Mouse (Mus musculus) gastrocnemius, postnatal 36 days (tissue): ENCODE measurements around the gene Glis2. TPM values are rescaled to one million over a fixed set of nuclear protein-coding genes. Genes with fewer than 3 reads are reported as not detected.

Experiments used
- DNase-seq, 2 experiments: peaks; one replicate each; pipeline ENCODE4 v3.0.0; 2022
- intact Hi-C: fragments of 180-260 bp; cut with DNase I; formaldehyde crosslinking; loops from one replicate; pipeline ENCODE4 v1.15.1; 2025
- total RNA-seq, 2 experiments: library from RNA; stranded (reverse); gene quantifications; 2 replicates each; pipeline ENCODE4 v1.2.3; 2021

Glis2 gene
- total RNA-seq, 2 experiments from 2014 or later, result 5.9 to 7.0 TPM

DNA sequence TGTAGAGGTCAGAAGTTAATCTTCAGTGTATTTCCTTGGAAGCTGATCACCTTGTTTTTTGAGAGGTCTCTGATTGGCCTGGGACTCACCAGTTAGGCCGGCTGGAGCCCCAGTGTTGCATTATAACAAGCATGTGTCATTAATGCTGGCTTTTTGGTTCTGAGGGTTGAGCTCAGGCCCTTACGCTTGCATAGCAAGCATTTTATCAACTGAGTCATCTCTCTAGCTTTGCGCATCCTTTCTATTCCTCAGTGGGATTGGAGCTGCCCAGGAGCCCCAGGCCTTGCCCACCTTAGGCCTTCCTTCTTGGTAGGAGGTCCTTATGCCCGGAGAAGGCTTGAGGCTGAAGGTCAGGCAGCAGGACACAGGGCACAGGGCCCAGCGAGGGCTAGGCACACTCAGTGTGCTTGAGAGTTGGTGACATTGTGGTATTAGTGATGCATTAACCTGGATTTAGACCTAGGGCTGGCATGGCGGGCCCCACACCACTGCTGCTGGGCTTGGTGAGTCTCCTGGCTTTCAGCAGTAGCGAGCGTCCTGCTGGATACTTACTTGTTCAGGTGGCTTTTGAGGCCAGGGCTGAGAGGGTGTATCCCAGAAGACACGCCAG, 6.3 kb downstream of the Glis2 start:
- intact Hi-C loops, result no loop called here
- DNase-seq, result no peak

DNA sequence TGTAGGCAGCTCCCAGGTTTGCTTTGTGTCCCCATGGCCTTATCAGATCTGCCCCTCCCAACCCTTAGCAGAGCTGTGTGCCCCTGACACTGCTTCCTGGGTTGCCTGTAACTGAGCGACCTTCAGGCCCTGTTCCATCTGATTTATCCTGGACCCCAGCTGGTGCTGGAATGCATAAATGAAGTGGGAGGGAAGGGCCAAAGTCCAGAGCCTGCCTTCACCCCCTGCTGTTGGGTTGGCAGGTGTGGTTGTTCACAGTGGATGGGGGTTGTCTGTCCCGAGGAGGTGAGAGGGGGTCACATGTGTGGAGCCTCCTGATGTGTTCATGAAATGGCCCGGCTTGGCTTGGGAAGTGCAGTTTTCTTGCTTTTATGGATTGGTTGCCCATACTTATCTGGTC, 7.7 kb downstream of the Glis2 start:
- intact Hi-C loops, result no loop called here
- no peak for DNase-seq

DNA sequence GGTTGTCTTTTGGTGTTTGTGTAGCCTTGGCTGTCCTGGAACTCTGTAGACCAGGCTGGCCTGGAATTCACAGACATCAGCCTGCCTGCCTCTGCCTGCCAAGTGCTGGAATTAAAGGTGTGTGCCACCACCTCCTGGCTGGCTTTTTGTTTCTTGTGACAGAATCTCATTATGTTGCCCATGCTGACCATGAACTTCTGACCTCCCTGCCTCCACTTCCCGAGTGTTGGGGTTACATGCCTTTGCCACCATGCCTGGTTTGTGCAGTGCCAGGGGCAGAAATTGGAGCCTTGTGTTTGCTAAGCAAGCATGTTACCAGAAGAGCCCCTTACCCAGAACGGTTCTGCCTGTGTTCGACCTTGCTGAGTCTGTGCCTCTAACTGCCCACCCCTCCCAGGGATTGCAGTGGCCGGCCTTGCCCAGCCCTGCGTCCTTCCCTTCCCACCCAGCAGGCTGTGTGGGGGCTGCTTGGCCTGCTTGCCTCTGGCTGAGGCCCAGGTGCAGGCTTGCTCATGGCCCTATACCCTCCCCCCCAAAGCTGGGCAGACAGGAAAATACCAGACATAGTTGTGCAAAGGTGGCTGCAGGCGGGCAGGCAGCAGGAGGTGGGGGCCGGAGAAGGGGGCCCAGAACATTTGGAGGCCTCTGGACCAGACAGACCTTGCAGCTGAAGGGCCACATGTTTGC, 8.4 kb downstream of the Glis2 start:
- intact Hi-C loops, result no loop called here
- no peak for DNase-seq

DNA sequence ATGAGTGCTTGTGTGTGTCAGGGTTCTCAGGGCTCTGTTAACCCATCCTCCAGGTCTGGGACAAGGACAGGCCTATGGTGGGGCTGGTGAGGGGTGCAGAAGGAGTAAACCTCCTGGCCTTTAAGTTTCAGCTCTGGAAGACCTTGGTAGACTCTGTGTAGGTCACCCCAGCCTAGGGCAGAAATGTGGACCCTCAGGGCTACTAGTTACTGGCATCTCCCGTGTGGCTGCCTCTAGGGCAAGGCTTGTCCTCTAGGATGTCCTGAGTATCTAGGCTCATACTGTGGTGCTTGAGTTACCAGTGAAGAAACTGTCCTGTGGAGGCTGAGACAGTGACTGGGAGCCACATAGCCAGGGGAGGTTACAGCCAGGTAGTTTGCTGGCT, 8.9 kb downstream of the Glis2 start:
- DNase-seq, result no peak
- intact Hi-C loops, result no loop called here

DNA sequence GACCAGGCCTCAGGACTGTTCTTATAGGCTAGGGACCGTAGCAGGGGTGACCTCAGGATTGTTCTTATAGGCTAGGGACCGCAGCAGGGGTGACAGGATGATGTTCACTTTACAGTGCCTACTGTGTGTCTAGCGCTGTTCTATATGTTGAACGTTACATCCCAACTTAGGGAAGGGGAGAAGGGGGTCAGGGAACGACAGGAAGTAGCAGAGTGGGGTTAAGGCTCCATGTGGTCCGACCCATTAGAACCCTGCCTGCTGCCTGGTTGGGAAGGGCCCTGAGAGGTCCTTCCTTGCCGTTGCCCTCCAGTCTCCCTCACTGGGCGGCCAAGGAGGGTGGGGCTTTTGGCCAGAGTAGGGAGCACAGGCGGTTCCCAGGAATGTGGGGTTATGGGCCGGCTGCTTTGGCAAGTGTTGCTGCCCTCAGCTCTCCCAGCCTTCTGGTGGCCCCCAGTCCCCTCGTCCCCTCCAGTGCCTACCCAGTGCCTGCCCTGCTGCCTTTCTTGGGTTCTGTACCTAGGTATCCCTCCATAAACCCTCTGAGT, 9.9 kb downstream of the Glis2 start:
- no peak for DNase-seq
- intact Hi-C loops, result no loop called here

DNA sequence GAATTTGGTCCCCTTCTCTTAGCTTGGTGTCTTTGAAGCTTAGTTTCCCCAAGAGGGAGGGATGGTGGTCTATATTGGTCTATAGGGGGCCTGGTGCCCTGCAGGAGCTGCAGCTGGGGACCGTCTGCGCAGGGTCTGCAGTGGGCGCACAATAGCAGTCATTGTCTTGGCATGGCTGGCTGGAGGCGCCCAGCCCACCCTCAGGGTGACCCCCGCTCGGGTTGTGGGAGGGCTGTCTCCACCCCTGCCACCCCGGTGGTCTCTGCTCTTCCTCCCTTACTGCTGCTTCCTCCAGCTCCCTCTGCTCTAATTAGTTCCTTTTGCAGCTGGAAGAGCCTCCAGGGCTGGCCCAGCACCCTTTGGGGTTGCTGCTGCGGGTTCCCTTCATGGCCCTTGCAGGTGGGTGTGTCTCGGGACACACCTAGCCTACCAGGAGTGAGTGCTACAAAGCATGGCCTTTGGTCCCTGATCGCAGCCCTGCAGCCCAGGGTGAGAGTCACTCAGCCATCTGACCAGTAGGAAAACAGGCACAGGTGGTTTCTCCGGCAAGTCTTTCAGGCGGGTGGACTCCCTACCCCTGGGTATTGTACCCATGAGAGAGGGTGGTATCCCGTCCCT, 11.1 kb downstream of the Glis2 start:
- intact Hi-C loops, result loop anchor here (2.0 to 5.0 kb wide), 3 partner anchors 55 to 308 kb away; no protein-coding TSS in a partner anchor
- DNase-seq, result no peak

DNA sequence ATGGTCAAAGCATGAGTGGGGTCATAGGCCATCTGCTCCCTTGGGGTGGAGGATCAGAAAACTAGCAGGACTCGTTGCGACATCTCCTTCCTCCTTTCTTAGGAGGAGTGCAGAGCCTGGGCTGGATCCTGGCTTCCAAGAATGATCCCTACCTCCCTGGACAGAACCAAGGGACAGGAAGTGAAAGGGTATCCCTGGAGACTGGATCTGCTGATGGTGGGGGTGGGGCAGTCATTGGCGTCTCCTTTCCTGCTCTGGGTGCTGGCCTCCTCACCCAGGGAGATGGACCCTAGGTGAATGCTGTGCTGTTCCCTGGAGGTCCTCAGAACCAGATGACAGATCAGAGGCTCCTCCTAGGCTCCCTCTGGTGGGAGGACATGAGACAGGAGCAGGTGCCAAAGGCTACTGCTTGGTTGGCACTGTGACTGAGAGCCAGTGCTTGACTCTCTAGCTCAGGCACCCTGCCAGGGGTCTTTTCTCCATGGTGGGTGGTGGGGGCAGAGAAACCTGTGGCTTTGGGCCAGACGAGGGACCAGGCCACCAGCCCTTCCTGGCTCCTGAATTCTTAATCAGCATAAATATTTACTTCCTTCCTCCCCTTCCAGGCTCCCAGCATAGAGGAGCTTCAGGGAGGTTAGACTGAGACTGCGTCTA, 12.0 kb downstream of the Glis2 start:
- peak; percentile 54 to 61 for DNase-seq
- intact Hi-C loops, result loop anchor here (2.0 to 5.0 kb wide), 3 partner anchors 56 to 309 kb away; no protein-coding TSS in a partner anchor

DNA sequence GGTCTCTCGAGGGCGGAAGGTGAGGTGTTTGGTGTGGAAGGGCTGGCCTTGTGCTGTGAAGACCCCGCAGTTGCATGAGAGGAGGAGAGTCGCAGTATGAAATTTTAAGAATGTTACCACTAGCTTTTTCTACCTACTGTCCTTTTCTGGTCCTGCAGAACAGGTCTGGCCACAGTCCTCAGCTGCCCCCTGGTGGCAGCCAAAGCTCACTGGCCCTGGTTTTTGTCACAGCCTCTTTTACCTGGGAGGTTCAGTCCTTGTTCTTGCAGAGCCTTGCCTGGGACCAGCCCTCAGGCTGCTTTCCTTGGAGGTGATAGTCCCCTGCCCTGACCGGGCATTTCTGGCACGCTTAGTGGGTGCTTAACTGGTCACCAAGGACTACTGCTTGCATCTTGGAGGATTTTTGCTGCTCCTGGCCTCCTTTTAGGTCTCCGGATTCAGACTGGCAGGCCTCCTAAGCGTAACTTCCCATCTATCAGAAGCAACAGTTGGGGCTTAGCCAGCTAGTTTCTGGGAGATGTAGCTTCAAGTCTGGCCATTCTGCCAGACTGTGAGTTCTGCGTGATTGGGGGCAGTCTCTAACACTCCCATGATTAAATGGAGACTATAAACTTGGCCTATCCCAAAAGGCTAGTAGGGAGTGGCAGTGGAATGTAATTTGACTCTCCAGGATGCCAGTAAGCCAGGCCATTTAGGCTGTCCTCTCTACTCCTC, 13.5 kb downstream of the Glis2 start:
- peak; percentile 71 to 76 for DNase-seq
- intact Hi-C loops, result loop anchor here (1.0 to 5.0 kb wide), 4 partner anchors 40 to 311 kb away; no protein-coding TSS in a partner anchor

DNA sequence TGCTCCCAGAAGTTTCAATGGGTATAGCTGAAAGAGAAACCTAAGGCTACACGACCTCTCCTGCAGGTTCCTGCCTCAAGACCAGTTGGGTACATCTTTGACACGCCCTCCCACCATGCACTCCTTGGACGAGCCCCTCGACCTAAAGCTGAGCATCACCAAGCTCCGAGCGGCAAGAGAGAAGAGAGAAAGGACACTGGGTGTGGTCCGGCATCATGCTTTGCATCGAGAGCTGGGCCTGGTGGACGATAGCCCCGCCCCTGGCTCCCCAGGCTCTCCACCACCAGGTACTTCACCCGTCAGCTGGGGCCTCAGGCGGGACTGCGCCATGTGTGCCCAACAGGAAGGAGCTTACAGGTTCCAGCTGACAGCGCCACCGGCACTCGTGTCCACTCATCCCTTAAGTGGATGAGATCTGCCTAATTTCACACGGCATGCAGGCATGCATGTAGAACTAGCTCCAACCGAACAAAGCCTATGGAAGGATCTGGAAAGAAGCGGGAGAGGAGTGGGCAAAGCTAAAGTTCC, 14.1 kb downstream of the Glis2 start:
- DNase-seq, result no peak
- intact Hi-C loops, result loop anchor here (1.0 to 5.0 kb wide), 3 partner anchors 40 to 311 kb away; no protein-coding TSS in a partner anchor

DNA sequence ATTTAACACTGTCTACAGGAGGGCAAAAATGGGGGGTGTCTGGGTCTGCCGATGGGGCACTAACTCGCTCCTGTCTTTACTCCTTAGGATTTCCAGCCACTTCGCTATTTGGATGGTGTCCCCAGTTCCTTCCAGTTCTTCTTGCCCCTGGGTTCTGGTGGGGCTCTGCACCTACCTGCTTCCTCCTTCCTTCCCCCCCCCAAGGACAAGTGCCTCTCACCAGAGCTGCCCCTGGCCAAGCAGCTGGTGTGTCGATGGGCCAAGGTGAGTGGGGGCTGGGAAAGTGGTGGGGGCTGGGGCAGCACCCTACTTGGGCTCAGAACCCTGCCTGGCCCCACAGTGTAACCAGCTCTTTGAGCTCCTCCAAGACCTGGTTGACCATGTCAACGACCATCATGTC, 16.7 kb downstream of the Glis2 start:
- DNase-seq, result no peak
- intact Hi-C loops, result no loop called here

DNA sequence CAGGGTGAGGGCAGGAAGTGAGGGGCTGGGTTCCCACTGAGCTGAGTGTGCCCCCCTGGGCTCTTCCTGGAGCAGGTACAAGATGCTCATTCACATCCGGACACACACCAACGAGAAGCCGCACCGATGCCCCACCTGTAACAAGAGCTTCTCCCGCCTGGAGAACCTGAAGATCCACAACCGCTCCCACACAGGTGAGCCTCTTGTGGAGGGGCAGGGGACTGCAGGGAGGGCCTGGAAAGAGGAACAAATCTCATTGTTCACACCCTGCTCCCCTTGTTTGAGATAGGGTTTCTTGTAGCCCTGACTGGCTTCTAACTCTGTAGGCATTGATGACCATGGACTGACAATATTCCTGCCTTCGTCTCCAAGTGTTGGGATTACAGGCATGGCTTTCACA, 17.2 kb downstream of the Glis2 start:
- DNase-seq, result no peak
- intact Hi-C loops, result no loop called here

DNA sequence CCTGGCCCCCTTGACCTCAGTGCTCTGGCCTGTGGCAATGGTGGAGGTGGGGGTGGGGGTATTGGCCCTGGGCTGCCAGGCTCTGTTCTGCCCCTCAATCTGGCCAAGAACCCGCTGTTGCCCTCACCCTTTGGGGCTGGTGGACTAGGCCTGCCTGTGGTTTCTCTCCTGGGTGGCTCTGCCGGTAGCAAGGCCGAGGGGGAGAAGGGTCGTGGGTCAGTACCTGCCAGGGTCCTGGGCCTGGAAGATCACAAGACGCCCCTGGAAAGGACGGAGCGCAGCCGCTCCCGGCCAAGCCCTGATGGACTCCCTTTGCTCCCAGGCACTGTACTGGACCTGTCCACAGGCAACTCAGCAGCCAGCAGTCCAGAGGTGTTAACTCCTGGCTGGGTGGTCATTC, 19.2 kb downstream of the Glis2 start:
- intact Hi-C loops, result no loop called here
- DNase-seq, result no peak

DNA sequence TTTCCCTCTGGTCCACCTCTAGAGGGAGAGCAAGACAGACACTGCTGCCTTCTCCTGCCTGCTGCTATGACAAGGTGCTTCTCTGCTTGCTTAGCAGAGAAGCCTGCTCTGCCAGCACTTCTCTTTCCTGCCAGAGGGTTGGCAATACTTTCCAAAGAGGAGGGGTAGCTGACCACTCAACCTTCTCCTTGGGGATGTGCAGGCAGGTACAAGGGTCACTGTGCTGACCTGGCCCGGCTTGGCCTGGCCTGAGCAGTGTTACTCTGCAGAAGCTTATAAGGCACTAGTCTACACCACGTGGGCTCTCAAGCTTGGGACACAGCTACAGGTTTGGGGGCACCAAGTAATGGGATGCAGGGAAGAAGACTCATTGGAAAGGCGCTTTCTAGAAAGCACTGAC, 20.1 kb downstream of the Glis2 start:
- intact Hi-C loops, result no loop called here

DNA sequence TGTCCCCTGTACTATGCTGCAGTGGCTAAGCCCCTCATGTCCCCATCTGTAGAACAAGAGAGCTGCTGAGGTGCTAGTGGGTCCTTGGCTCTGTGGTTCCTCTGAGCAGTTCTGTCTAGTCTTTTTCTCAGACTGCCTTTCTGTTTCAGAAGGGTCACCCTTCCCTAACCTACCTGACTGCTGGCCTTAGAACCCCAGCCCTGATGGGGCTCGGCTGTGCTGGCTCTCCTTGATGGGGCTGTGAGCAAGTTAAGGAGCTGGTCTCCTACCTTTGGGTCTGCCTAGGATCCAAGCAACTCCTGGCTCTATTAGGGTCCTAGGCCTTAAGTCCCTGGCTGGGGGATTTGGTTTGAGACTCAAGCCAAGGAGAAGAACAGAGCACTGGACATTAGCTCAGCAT, 20.8 kb downstream of the Glis2 start:
- no peak for DNase-seq
- intact Hi-C loops, result no loop called here

More for the DNA sequence above, 20.1 kb downstream of the Glis2 start:
- DNase-seq, result no peak

DNA sequence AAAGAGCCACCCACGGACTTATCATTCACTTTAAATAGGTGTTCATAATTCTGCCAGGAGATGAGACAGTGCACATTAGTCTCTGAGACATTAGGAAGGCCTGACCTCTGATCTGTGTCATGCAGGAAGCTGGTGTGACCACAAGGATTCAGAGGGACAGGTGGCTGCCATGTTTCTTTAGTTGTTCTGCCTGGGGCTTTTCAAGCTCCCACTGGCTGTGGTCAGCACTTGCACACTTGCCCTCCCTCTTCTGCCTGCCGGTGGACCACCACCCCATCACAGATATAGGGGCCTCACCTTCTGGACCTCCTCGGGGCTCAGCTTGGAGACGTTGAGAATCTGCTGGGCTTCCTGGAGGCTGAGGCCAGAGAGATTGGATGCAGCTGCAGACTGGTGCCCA, 22.3 kb downstream of the Glis2 start:
- DNase-seq, result no peak
- intact Hi-C loops, result no loop called here

DNA sequence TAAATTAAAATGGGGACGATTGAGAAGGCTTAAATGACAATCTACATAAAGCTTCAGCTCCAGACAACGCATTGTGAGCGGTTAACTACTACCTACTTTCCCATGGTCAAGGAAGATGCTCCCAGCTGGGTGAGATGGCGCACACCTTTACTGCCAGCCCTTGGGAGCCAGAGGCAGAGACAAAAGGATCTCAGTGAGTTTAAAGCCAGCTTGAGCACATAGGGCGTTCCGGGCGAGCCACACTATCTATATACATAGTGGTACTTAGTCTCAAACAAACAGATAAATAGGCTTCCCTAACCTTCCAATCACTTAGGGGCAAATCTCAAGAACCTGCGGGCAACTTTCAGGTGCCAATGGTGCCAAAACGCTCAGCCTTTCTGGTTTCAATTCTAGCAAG, 29.6 kb downstream of the Glis2 start:
- no peak for DNase-seq

DNA sequence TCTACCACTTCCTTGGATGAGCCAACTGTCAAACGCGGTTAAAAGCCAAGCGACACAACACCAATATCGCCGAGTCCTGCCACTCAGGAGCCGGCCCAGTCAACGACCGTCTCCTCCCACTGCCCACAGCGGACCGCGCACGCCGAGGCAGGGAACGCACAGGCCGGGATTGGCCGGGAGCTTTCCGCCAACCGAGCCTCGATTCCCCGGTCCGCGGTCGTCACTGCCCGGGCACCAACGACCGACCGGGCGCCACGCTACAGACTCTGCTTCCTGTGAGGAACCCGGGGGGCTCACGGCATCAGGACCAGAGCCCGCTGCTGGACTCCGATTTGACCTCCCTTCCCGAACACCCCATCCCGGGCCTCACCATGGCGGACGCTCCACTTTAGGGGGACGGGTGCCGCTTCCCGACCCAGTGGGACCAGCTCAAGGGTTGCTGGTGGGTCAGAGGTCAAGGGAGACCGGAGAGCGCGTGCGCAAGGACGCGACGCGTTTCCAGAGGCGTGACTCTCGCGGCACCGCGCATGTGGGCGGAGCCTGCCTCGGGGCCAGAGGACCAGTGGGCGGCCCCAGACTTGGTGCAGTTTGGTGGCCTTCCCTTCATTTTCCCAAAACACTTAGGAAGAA, 30.1 kb downstream of the Glis2 start, which contains the start of gene Pam16:
Gene Pam16, minus strand, starts transcription at position 508 of the 630 bp plus-strand sequence.
- DNase-seq, result peak; percentile 88 to 89
- intact Hi-C loops, result no loop called here

More for the DNA sequence above, 29.6 kb downstream of the Glis2 start:
- intact Hi-C loops, result no loop called here

DNA sequence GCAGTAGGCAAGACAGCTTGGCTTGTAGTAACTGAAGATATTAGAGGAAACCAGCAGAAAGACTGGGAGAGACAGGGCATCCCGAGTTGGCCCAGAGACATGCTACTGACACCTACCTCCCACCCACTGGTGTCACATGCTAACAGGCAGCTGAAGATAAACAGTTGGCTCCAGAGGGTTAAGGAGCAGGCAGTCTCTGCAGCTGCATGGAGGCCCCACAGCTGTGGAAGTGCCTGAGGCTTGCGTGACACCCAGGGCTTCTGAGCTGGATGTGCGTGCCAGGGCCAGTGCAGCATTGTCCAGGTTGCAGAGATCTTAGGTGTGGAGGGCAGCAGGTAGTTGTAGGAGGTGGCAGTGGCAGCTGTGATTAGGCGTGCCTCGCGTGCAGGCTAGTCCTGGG, 32.6 kb downstream of the Glis2 start:
- no peak for DNase-seq
- intact Hi-C loops, result no loop called here

DNA sequence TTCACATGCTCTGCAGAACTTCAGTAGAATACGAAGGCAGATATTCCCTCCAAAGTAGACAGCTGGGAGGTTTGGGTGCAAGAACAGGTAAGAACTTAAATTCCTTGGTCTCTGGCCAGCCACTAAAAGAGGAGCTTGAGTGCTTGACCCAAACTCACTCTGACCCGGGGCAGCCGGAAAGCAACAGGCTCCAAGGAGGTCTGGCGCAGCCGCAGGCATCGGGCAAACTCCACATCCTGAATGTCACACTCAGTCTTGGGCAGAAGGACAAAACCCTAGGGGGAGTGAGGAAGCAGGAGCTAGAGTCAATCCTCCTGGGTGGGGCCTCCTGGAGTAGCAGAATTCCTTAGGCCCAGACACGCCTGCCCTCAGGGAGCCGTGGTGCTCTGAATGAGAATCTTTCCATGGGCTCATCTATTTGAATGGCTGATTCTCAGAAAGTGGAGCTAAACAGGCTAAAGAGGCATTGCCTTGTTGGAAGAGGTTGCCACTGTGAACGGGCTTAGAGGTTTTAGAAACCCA, 34.4 kb downstream of the Glis2 start:
- no peak for DNase-seq
- intact Hi-C loops, result no loop called here
